Mouse (Mus musculus) ES-E14 (cell line): ENCODE data around the gene Ankrd12. TPM values are rescaled to one million over a fixed set of nuclear protein-coding genes. Genes with fewer than 3 reads are reported as not detected.
A peak's percentile ranks its signal among the peaks of the same experiment; 100 is the strongest.
"Not testable (repeated sequence)": the region's sequence is repeated elsewhere in the genome, so short reads cannot be mapped to it uniquely, and the experiment has no call there.

Experiments
- DNase-seq: peaks from one replicate; pipeline ENCODE4 v3.0.0-alpha.2; 2013; ENCODE audit warnings: low read depth, low spot score
- H3K27ac ChIP-seq: 2 replicates; pipeline ENCODE4 v1.5.1; 2012; ENCODE audit warnings: low read depth, mild to moderate bottlenecking, low read length, moderate library complexity, mixed read lengths; ENCODE audit not compliant: poor library complexity, insufficient read depth, severe bottlenecking
- H3K36me3 ChIP-seq: 2 replicates; pipeline ENCODE4 v1.6.1; 2012; ENCODE audit warnings: mild to moderate bottlenecking, low read length, moderate library complexity, mixed read lengths; ENCODE audit not compliant: control insufficient read depth, poor library complexity, insufficient read depth, severe bottlenecking
- H3K4me1 ChIP-seq, 2 experiments: fragments of 150-350 bp in 1 of 2; sonication (generic) in 1 of 2; 2 replicates each; pipeline ENCODE4 v1.6.1; 2012; ENCODE audit warnings: low read length in 2 of 2, mild to moderate bottlenecking in 1 of 2, mixed read lengths in 1 of 2; ENCODE audit not compliant: control insufficient read depth in 2 of 2, insufficient read depth in 2 of 2, poor library complexity in 1 of 2
- H3K4me3 ChIP-seq, 2 experiments: fragments of 150-350 bp in 1 of 2; sonication (generic) in 1 of 2; 2 replicates each; pipeline ENCODE4 v1.5.1; 2012; ENCODE audit warnings: low read length in 2 of 2, low read depth in 1 of 2, mild to moderate bottlenecking in 1 of 2, mixed read lengths in 1 of 2; ENCODE audit not compliant: insufficient read depth in 1 of 2, poor library complexity in 1 of 2, severe bottlenecking in 1 of 2
- H3K9ac ChIP-seq: 2 replicates; pipeline ENCODE4 v1.6.1; 2012; ENCODE audit warnings: low read depth, mild to moderate bottlenecking, low read length, mixed read lengths; ENCODE audit not compliant: poor library complexity, insufficient read depth, severe bottlenecking
- H3K9me3 ChIP-seq: fragments of 150-350 bp; sonication (generic); 2 replicates; pipeline ENCODE4 v1.6.1; 2012; ENCODE audit warnings: low read depth, mild to moderate bottlenecking, low read length; ENCODE audit not compliant: control insufficient read depth, insufficient read depth
- CHD2 ChIP-seq: IDR thresholded peaks from 2 replicates; pipeline ENCODE4 v1.6.1; 2014; ENCODE audit warnings: mild to moderate bottlenecking, low read depth, low read length, inconsistent platforms
- HCFC1 ChIP-seq: IDR thresholded peaks from 2 replicates; pipeline ENCODE4 v1.6.1; 2012; ENCODE audit warnings: low read length, inconsistent platforms, borderline replicate concordance; ENCODE audit not compliant: insufficient read depth
- MAFK ChIP-seq: IDR thresholded peaks from 2 replicates; pipeline ENCODE4 v1.6.1; 2014; ENCODE audit warnings: mild to moderate bottlenecking, low read depth, low read length, inconsistent platforms; ENCODE audit not compliant: insufficient read depth
- ZC3H11A ChIP-seq: IDR thresholded peaks from 2 replicates; pipeline ENCODE4 v1.6.1; 2012; ENCODE audit warnings: low read depth, mild to moderate bottlenecking, inconsistent platforms, low read length, borderline replicate concordance
- ZNF384 ChIP-seq: IDR thresholded peaks from 2 replicates; pipeline ENCODE4 v1.6.1; 2012; ENCODE audit warnings: low read depth, low read length, inconsistent platforms
- in situ Hi-C, 2 experiments: fragments of 600-800 bp; cut with MboI; formaldehyde crosslinking; loops; one replicate each; pipeline ENCODE4 v1.15.1; 2025; ENCODE audit warnings: low sequenced_read_pairs in 2 of 2, inconsistent platforms in 1 of 2; ENCODE audit not compliant: unreplicated experiment in 2 of 2
- total RNA-seq: library from RNA; depleted of rRNA; stranded (reverse); fragments of 300-350 nt; gene quantifications from 2 replicates; pipeline ENCODE4 v1.2.3, GENCODE M21; 2012

Gene Ankrd12
- total RNA-seq, 1 experiment: 8.3 TPM

GRCm38 (mm10) chr17:66024211-66024610 is 52.7 kb downstream of the Ankrd12 start:
- Histone ChIP-seq H3K4me3 (no peak overlapping the region), H3K36me3 (no peaks in the 10 kb centered on the region), H3K27ac (no peak overlapping the region), H3K4me1 (no peaks in the 10 kb centered on the region), H3K9me3 (no peaks in the 10 kb centered on the region), H3K9ac (no peak overlapping the region)
- in situ Hi-C loops: no loop called here
- DNase-seq: no peak
- no peak for TF ChIP-seq MAFK
- no peak for TF ChIP-seq ZNF384
- TF ChIP-seq HCFC1: no peak
- no peak for TF ChIP-seq ZC3H11A
- no peak for TF ChIP-seq CHD2

GRCm38 (mm10) chr17:66011790-66012189 is 65.1 kb downstream of the Ankrd12 start:
- no peak overlapping the region for H3K9ac ChIP-seq
- H3K4me1 ChIP-seq: peaks cover 5 to 9% of the 10 kb centered on the region in 2 experiments; a peak in 1 of 4 replicates
- H3K9me3 ChIP-seq: no peaks in the 10 kb centered on the region
- no peaks in the 10 kb centered on the region for H3K36me3 ChIP-seq
- DNase-seq: no peak
- no peak overlapping the region for H3K4me3 ChIP-seq
- TF ChIP-seq CHD2: no peak
- TF ChIP-seq ZC3H11A: no peak
- no peak for TF ChIP-seq MAFK
- no peak for TF ChIP-seq HCFC1
- in situ Hi-C loops: no loop called here
- no peak overlapping the region for H3K27ac ChIP-seq

- no peak for TF ChIP-seq MAFK
- TF ChIP-seq ZNF384: no peak
- no peak for TF ChIP-seq CHD2
- TF ChIP-seq ZC3H11A: no peak
- peak overlapping the region in 1 of 2 experiments; percentile 44; a peak in 2 of 4 replicates for H3K4me3 ChIP-seq
- H3K9me3 ChIP-seq: no peaks in the 10 kb centered on the region
- H3K27ac ChIP-seq: no peak overlapping the region
- H3K36me3 ChIP-seq: no peaks in the 10 kb centered on the region
- DNase-seq: no peak
- in situ Hi-C loops: no loop called here
- H3K9ac ChIP-seq: peak overlapping the region; percentile 4; the same call in 1 of the 2 replicates
- peaks cover 7 to 9% of the 10 kb centered on the region in 2 experiments; a peak in 1 of 4 replicates for H3K4me1 ChIP-seq
Measured at GRCm38 (mm10) chr17:66007892-66008291, 69.0 kb downstream of the Ankrd12 start.

- TF ChIP-seq MAFK (no peak), ZNF384 (no peak), CHD2 (no peak), HCFC1 (no peak), ZC3H11A (no peak)
- Histone ChIP-seq H3K9ac (no peak overlapping the region), H3K4me1 (peaks cover 7 to 9% of the 10 kb centered on the region in 2 experiments; a peak in 1 of 4 replicates), H3K4me3 (no peak overlapping the region), H3K27ac (no peak overlapping the region), H3K9me3 (no peaks in the 10 kb centered on the region), H3K36me3 (no peaks in the 10 kb centered on the region)
- in situ Hi-C loops: no loop called here
- no peak for DNase-seq
Measured at GRCm38 (mm10) chr17:66007473-66007872, 69.4 kb downstream of the Ankrd12 start.

- H3K36me3 ChIP-seq: no peaks in the 10 kb centered on the region
- in situ Hi-C loops: no loop called here
- H3K4me1 ChIP-seq: no peaks in the 10 kb centered on the region
- H3K4me3 ChIP-seq: no peak overlapping the region
- DNase-seq: no peak
- H3K9me3 ChIP-seq: no peaks in the 10 kb centered on the region
- no peak overlapping the region for H3K9ac ChIP-seq
- TF ChIP-seq CHD2 (no peak), ZC3H11A (no peak), ZNF384 (no peak), MAFK (no peak), HCFC1 (no peak)
- no peak overlapping the region for H3K27ac ChIP-seq
Measured at GRCm38 (mm10) chr17:65988151-65988820, 88.6 kb downstream of the Ankrd12 start.

- H3K4me3 ChIP-seq, H3K36me3 ChIP-seq, H3K9me3 ChIP-seq, H3K27ac ChIP-seq, in situ Hi-C loops, H3K9ac ChIP-seq, DNase-seq, H3K4me1 ChIP-seq: not testable (repeated sequence)
Measured at GRCm38 (mm10) chr17:65976720-65977119, 100.2 kb downstream of the Ankrd12 start.
